Mouse (Mus musculus) midbrain, embryonic 16.5 days (tissue): ENCODE results near the gene Rnf7. TPM values are rescaled to one million over a fixed set of nuclear protein-coding genes. Genes with fewer than 3 reads are reported as not detected.

ENCODE experiments used
- ATAC-seq: fragments of 200-750 bp; cut with Nextera tagmentation; 2 replicates; pipeline ENCODE4 v1.8.0; 2017; ENCODE audit warnings: moderate TSS enrichment
- H3K27ac ChIP-seq: fragments of 300-500 bp; sonication (generic); 2 replicates; pipeline ENCODE4 v1.5.1; 2014; ENCODE audit warnings: mild to moderate bottlenecking, low read length, mixed read lengths
- H3K27me3 ChIP-seq: fragments of 300-500 bp; sonication (generic); 2 replicates; pipeline ENCODE4 v1.6.1; 2014; ENCODE audit warnings: low read depth, low read length, mixed read lengths; ENCODE audit not compliant: control insufficient read depth, insufficient read depth
- H3K36me3 ChIP-seq: fragments of 300-500 bp; sonication (generic); 2 replicates; pipeline ENCODE4 v1.6.1; 2014; ENCODE audit warnings: mild to moderate bottlenecking, low read length, moderate library complexity, mixed read lengths; ENCODE audit not compliant: control insufficient read depth, insufficient read depth
- H3K4me1 ChIP-seq: fragments of 300-500 bp; sonication (generic); 2 replicates; pipeline ENCODE4 v1.6.1; 2014; ENCODE audit warnings: mild to moderate bottlenecking, low read length, mixed read lengths; ENCODE audit not compliant: control insufficient read depth, insufficient read depth
- H3K4me2 ChIP-seq: fragments of 300-500 bp; sonication (generic); 2 replicates; pipeline ENCODE4 v1.6.1; 2014; ENCODE audit warnings: mild to moderate bottlenecking, low read length, mixed read lengths
- H3K4me3 ChIP-seq: fragments of 300-500 bp; sonication (generic); 2 replicates; pipeline ENCODE4 v1.5.1; 2014; ENCODE audit warnings: low read depth, mild to moderate bottlenecking, low read length, moderate library complexity, mixed read lengths
- H3K9ac ChIP-seq: fragments of 300-500 bp; sonication (generic); 2 replicates; pipeline ENCODE4 v1.6.1; 2014; ENCODE audit warnings: low read depth, low read length, mixed read lengths
- H3K9me3 ChIP-seq: fragments of 300-500 bp; sonication (generic); replicated peaks from 2 replicates; pipeline ENCODE4 v1.6.1; 2014; ENCODE audit warnings: mild to moderate bottlenecking, low read length, mixed read lengths; ENCODE audit not compliant: control insufficient read depth, poor library complexity, severe bottlenecking
- WGBS: fragments of 180-500 bp; shearing (Covaris S2); extraction: QIAGEN DNeasy Blood & Tissue Kit; methylation state at CpG from one replicate; pipeline ENCODE4 v1.1.7; 2014; 5-methylcytosine and 5-hydroxymethylcytosine counted together
- polyA plus RNA-seq: library from polyadenylated mRNA; unstranded; fragments of >200 nt; fragmentation: Nextera tagmentation; extraction: Ambion mirVana; gene quantifications from 2 replicates; pipeline ENCODE4 v1.2.1, GENCODE M21; 2015

Gene Rnf7
- polyA plus RNA-seq, 1 experiment from 2014 or later: 192 TPM

DNA sequence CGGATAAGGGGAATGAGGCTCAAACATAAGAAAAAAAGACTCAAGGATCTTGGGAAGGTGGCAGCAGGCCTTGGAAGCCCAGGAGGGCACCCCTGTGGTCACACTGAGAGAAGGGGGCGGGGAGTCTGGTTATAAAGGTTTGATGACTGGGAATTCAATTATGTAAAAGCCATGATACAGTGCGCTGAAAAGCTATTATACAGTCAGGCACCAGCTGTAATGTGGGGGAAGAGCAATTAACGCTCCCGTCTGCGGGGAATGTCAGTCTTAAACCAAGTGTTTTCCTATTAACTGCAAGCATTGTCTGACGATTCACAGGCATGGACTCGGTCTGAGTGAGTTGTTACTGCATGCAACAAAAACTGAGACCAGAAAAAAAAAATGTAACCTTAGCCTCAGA is 22.9 kb downstream of the Rnf7 start:
- Histone ChIP-seq H3K4me3 (no peak overlapping the region), H3K4me2 (no peak overlapping the region), H3K27ac (no peak overlapping the region), H3K9me3 (no peaks in the 10 kb centered on the region), H3K36me3 (no peaks in the 10 kb centered on the region), H3K9ac (no peak overlapping the region), H3K27me3 (no peaks in the 10 kb centered on the region), H3K4me1 (no peaks in the 10 kb centered on the region; the same call in 1 of the 2 replicates)
- 41% methylated on average over 8 of the region's 8 CpGs for WGBS
- ATAC-seq: no peak

- ATAC-seq: no peak
- 75% methylated on average over 4 of the region's 4 CpGs for whole genome bisulfite sequencing
- no peaks in the 10 kb centered on the region for H3K4me1 ChIP-seq
- H3K27ac ChIP-seq: no peak overlapping the region
- no peaks in the 10 kb centered on the region for H3K27me3 ChIP-seq
- no peak overlapping the region for H3K4me2 ChIP-seq
- H3K9me3 ChIP-seq: no peaks in the 10 kb centered on the region
- H3K36me3 ChIP-seq: no peaks in the 10 kb centered on the region
- H3K4me3 ChIP-seq: no peak overlapping the region
- no peak overlapping the region for H3K9ac ChIP-seq
These were observed 25.5 kb downstream of the Rnf7 start for GRCm38 (mm10) chr9:96452956-96453355.

DNA sequence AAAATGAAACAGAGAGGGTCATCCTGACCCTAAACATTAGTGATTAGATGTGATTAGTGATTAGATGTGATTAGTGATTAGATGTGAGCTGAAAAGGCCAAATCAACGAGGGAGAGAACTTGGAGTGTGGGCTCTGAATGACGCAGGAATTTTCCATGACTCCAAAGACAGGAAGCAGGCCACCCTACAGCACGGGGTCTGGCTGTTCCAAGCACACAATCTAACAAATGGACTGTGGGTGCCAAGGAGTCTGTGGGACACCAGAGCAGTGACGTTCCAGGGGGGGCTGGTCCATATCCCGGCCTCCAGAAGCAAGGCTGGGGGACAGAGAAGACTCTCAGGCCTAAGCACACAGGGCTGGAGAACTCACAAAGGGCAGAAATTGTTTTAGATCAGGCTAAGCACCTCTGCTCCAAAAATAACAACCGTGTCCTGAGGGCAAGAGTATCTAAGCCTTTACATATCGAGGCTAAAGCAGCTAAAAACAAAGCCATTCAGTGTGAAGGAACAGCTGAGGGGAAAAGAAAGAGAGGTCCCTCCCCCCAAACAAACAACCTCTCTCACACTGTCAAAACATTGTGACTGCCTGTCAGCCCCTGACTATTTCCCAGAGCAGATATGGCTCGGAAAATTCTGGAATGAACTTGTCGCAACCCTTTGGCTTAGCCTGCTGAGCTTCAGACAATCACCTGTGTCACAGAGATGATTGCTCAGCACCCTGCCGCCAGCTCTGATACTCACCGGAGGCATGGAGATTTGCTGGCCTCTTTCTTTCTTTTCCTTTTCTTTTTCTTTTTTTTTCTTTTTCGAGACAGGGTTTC is 27.4 kb downstream of the Rnf7 start:
- H3K9ac ChIP-seq: no peak overlapping the region
- no peak for ATAC-seq

GRCm38 (mm10) chr9:96449514-96449913 is 29.0 kb downstream of the Rnf7 start:
- Histone ChIP-seq H3K9ac (no peak overlapping the region), H3K4me2 (no peak overlapping the region), H3K9me3 (no peaks in the 10 kb centered on the region), H3K27ac (no peak overlapping the region), H3K4me1 (no peaks in the 10 kb centered on the region), H3K4me3 (no peak overlapping the region), H3K36me3 (no peaks in the 10 kb centered on the region), H3K27me3 (no peaks in the 10 kb centered on the region)
- 90% methylated on average over 9 of the region's 9 CpGs for WGBS
- no peak for ATAC-seq

More for the DNA sequence above, 27.4 kb downstream of the Rnf7 start:
- no peak overlapping the region for H3K4me2 ChIP-seq
- no peak overlapping the region for H3K4me3 ChIP-seq
- H3K36me3 ChIP-seq: no peaks in the 10 kb centered on the region
- H3K9me3 ChIP-seq: no peaks in the 10 kb centered on the region
- H3K4me1 ChIP-seq: no peaks in the 10 kb centered on the region
- no peak overlapping the region for H3K27ac ChIP-seq
- no peaks in the 10 kb centered on the region for H3K27me3 ChIP-seq
- WGBS: 67% methylated on average over 12 of the region's 12 CpGs

GRCm38 (mm10) chr9:96445351-96445750 is 33.1 kb downstream of the Rnf7 start:
- H3K4me2 ChIP-seq: no peak overlapping the region
- no peak overlapping the region for H3K9ac ChIP-seq
- no peaks in the 10 kb centered on the region for H3K9me3 ChIP-seq
- H3K27ac ChIP-seq: no peak overlapping the region
- WGBS: 79% methylated on average over 4 of the region's 4 CpGs
- no peaks in the 10 kb centered on the region for H3K27me3 ChIP-seq
- no peak overlapping the region for H3K4me3 ChIP-seq
- no peak for ATAC-seq
- H3K36me3 ChIP-seq: no peaks in the 10 kb centered on the region
- H3K4me1 ChIP-seq: no peaks in the 10 kb centered on the region

- Histone ChIP-seq H3K27ac (no peak overlapping the region), H3K4me2 (no peak overlapping the region), H3K9ac (no peak overlapping the region), H3K9me3 (no peaks in the 10 kb centered on the region), H3K4me1 (peaks cover 11% of the 10 kb centered on the region), H3K36me3 (no peaks in the 10 kb centered on the region), H3K27me3 (no peaks in the 10 kb centered on the region), H3K4me3 (no peak overlapping the region)
- ATAC-seq: no peak
- 10% methylated on average over 10 of the region's 10 CpGs for WGBS
These were observed 36.4 kb downstream of the Rnf7 start for GRCm38 (mm10) chr9:96442081-96442480.

GRCm38 (mm10) chr9:96438334-96438871 is 40.1 kb downstream of the Rnf7 start:
- WGBS: 4% methylated on average over 8 of the region's 8 CpGs
- peak; percentile 11; the same call in 1 of the 2 replicates for ATAC-seq
- no peaks in the 10 kb centered on the region for H3K9me3 ChIP-seq

DNA sequence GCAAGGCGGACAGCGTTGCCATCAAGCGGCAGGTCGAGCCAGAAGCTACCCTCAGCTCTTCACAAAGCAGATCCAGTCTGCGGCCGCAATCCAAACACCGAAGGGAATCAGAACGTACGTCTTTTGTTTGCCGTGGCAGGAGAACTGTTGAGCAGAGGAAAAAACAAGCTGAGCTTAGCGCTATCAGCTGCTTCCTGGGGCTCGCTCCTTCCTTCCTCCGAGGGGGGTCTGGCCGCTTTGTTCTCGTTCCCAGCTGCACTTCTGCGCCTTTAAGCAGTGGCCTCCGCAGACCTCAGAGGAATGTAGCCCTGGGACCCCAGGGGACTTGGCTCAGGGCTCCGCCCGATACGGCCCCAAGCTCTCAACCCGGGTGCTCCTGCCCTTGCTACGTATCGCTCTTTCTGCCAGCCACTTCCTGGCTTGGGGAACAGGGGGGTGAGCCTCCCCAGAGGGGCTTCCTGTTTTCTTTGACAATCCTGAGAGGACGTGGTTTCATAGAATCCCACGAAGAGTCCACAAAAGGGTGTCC is 40.6 kb downstream of the Rnf7 start:
- H3K4me2 ChIP-seq: peak overlapping the region; percentile 60
- WGBS: 1% methylated on average over 25 of the region's 25 CpGs
- peak; percentile 66 for ATAC-seq
- H3K9ac ChIP-seq: peak overlapping the region; percentile 66
- H3K27ac ChIP-seq: peak overlapping the region; percentile 4
- H3K9me3 ChIP-seq: no peaks in the 10 kb centered on the region
- peak overlapping the region; percentile 38 for H3K4me3 ChIP-seq
- no peaks in the 10 kb centered on the region for H3K27me3 ChIP-seq
- no peaks in the 10 kb centered on the region for H3K36me3 ChIP-seq
- peaks cover 18% of the 10 kb centered on the region for H3K4me1 ChIP-seq

More at GRCm38 (mm10) chr9:96438334-96438871, 40.1 kb downstream of the Rnf7 start:
- H3K9ac ChIP-seq: peak overlapping the region; percentile 66; the same call in 1 of the 2 replicates
- peak overlapping the region; percentile 60 for H3K4me2 ChIP-seq
- H3K36me3 ChIP-seq: no peaks in the 10 kb centered on the region
- H3K4me1 ChIP-seq: peaks cover 18% of the 10 kb centered on the region
- H3K27me3 ChIP-seq: no peaks in the 10 kb centered on the region
- peak overlapping the region; percentile 4; the same call in 1 of the 2 replicates for H3K27ac ChIP-seq
- peak overlapping the region; percentile 38 for H3K4me3 ChIP-seq
